Mouse (Mus musculus): Measurements from ENCODE around the gene Gm17545. TPM values are rescaled to one million over a fixed set of nuclear protein-coding genes. Genes with fewer than 3 reads are reported as not detected.

The Gm17545 gene
- polyA plus RNA-seq, 1 experiment from 2014 or later: not detected

GRCm38 (mm10) chr9:22448420-22448819 lies 5.7 kb upstream of the Gm17545 start:
- WGBS (ENCODE audit: insufficient replicate concordance): 89% methylated on average over 13 of the region's 13 CpGs
- no peak overlapping the region for H3K27ac ChIP-seq (ENCODE audit: low read depth, low read length)
- H3K27me3 ChIP-seq (ENCODE audit: control insufficient read depth, insufficient read depth, low read length): no peaks in the 10 kb centered on the region
- H3K4me1 ChIP-seq (ENCODE audit: control insufficient read depth, insufficient read depth, low read length): peaks cover 3% of the 10 kb centered on the region; the same call in 1 of the 2 replicates
- H3K4me2 ChIP-seq: no peak overlapping the region
- no peak for ATAC-seq (replicated peaks; ENCODE audit: insufficient number of reproducible peaks, low FRiP score, low TSS enrichment)
- H3K36me3 ChIP-seq (ENCODE audit: control insufficient read depth, insufficient read depth, low read length): peaks cover 28% of the 10 kb centered on the region
- no peak overlapping the region for H3K9ac ChIP-seq (ENCODE audit: low read depth, low read length)
- no peak overlapping the region for H3K4me3 ChIP-seq (ENCODE audit: low read depth, low read length)
- H3K9me3 ChIP-seq (replicated peaks; ENCODE audit: control insufficient read depth, low read length): no peaks in the 10 kb centered on the region

GRCm38 (mm10) chr9:22449209-22449608 lies 4.9 kb upstream of the Gm17545 start:
- Histone ChIP-seq H3K9ac (ENCODE audit: low read depth, low read length) (no peak overlapping the region), H3K36me3 (ENCODE audit: control insufficient read depth, insufficient read depth, low read length) (peaks cover 29% of the 10 kb centered on the region), H3K9me3 (replicated peaks; ENCODE audit: control insufficient read depth, low read length) (no peaks in the 10 kb centered on the region), H3K4me3 (ENCODE audit: low read depth, low read length) (no peak overlapping the region), H3K27me3 (ENCODE audit: control insufficient read depth, insufficient read depth, low read length) (no peaks in the 10 kb centered on the region), H3K4me1 (ENCODE audit: control insufficient read depth, insufficient read depth, low read length) (peaks cover 3% of the 10 kb centered on the region; the same call in 1 of the 2 replicates), H3K27ac (ENCODE audit: low read depth, low read length) (no peak overlapping the region), H3K4me2 (no peak overlapping the region)
- WGBS (ENCODE audit: insufficient replicate concordance): 92% methylated on average over 6 of the region's 6 CpGs
- no peak for ATAC-seq (replicated peaks; ENCODE audit: insufficient number of reproducible peaks, low FRiP score, low TSS enrichment)

GRCm38 (mm10) chr9:22452697-22453096 lies 1.4 kb upstream of the Gm17545 start:
- no peak overlapping the region for H3K4me2 ChIP-seq
- no peak overlapping the region for H3K4me3 ChIP-seq (ENCODE audit: low read depth, low read length)
- no peaks in the 10 kb centered on the region for H3K27me3 ChIP-seq (ENCODE audit: control insufficient read depth, insufficient read depth, low read length)
- no peak for ATAC-seq (replicated peaks; ENCODE audit: insufficient number of reproducible peaks, low FRiP score, low TSS enrichment)
- 76% methylated on average over 10 of the region's 10 CpGs for WGBS (ENCODE audit: insufficient replicate concordance)
- no peak overlapping the region for H3K27ac ChIP-seq (ENCODE audit: low read depth, low read length)
- H3K9me3 ChIP-seq (replicated peaks; ENCODE audit: control insufficient read depth, low read length): no peaks in the 10 kb centered on the region
- H3K4me1 ChIP-seq (ENCODE audit: control insufficient read depth, insufficient read depth, low read length): peaks cover 3% of the 10 kb centered on the region; the same call in 1 of the 2 replicates
- peaks cover 45% of the 10 kb centered on the region for H3K36me3 ChIP-seq (ENCODE audit: control insufficient read depth, insufficient read depth, low read length)
- no peak overlapping the region for H3K9ac ChIP-seq (ENCODE audit: low read depth, low read length)

- H3K9me3 ChIP-seq (replicated peaks; ENCODE audit: control insufficient read depth, low read length): no peaks in the 10 kb centered on the region
- H3K9ac ChIP-seq (ENCODE audit: low read depth, low read length): no peak overlapping the region
- H3K4me2 ChIP-seq: no peak overlapping the region
- peaks cover 38% of the 10 kb centered on the region for H3K36me3 ChIP-seq (ENCODE audit: control insufficient read depth, insufficient read depth, low read length)
- ATAC-seq (replicated peaks; ENCODE audit: insufficient number of reproducible peaks, low FRiP score, low TSS enrichment): no peak; the same call in 1 of the 2 replicates
- no peaks in the 10 kb centered on the region for H3K27me3 ChIP-seq (ENCODE audit: control insufficient read depth, insufficient read depth, low read length)
- H3K4me1 ChIP-seq (ENCODE audit: control insufficient read depth, insufficient read depth, low read length): peaks cover 3% of the 10 kb centered on the region; the same call in 1 of the 2 replicates
- H3K27ac ChIP-seq (ENCODE audit: low read depth, low read length): no peak overlapping the region
- no peak overlapping the region for H3K4me3 ChIP-seq (ENCODE audit: low read depth, low read length)
- WGBS (ENCODE audit: insufficient replicate concordance): 82% methylated on average over 10 of the region's 10 CpGs
These were observed 577 bp upstream of the Gm17545 start for GRCm38 (mm10) chr9:22453501-22453924.

- H3K27me3 ChIP-seq (ENCODE audit: control insufficient read depth, insufficient read depth, low read length): no peaks in the 10 kb centered on the region
- no peaks in the 10 kb centered on the region for H3K9me3 ChIP-seq (replicated peaks; ENCODE audit: control insufficient read depth, low read length)
- H3K27ac ChIP-seq (ENCODE audit: low read depth, low read length): no peak overlapping the region
- ATAC-seq (replicated peaks; ENCODE audit: insufficient number of reproducible peaks, low FRiP score, low TSS enrichment): no peak
- H3K9ac ChIP-seq (ENCODE audit: low read depth, low read length): no peak overlapping the region
- H3K4me1 ChIP-seq (ENCODE audit: control insufficient read depth, insufficient read depth, low read length): peaks cover 3% of the 10 kb centered on the region; the same call in 1 of the 2 replicates
- H3K4me2 ChIP-seq: no peak overlapping the region
- no peak overlapping the region for H3K4me3 ChIP-seq (ENCODE audit: low read depth, low read length)
- H3K36me3 ChIP-seq (ENCODE audit: control insufficient read depth, insufficient read depth, low read length): peaks cover 34% of the 10 kb centered on the region
These were observed 951 bp downstream of the Gm17545 start for GRCm38 (mm10) chr9:22455041-22455440.

GRCm38 (mm10) chr9:22457142-22457835 lies 3.2 kb downstream of the Gm17545 start:
- H3K9ac ChIP-seq (ENCODE audit: low read depth, low read length): no peak overlapping the region
- no peak overlapping the region for H3K4me2 ChIP-seq
- H3K4me3 ChIP-seq (ENCODE audit: low read depth, low read length): no peak overlapping the region
- no peaks in the 10 kb centered on the region for H3K27me3 ChIP-seq (ENCODE audit: control insufficient read depth, insufficient read depth, low read length)
- H3K27ac ChIP-seq (ENCODE audit: low read depth, low read length): no peak overlapping the region
- no peaks in the 10 kb centered on the region for H3K9me3 ChIP-seq (replicated peaks; ENCODE audit: control insufficient read depth, low read length)
- no peak for ATAC-seq (replicated peaks; ENCODE audit: insufficient number of reproducible peaks, low FRiP score, low TSS enrichment)
- peaks cover 27% of the 10 kb centered on the region for H3K36me3 ChIP-seq (ENCODE audit: control insufficient read depth, insufficient read depth, low read length)
- H3K4me1 ChIP-seq (ENCODE audit: control insufficient read depth, insufficient read depth, low read length): peaks cover 3% of the 10 kb centered on the region; the same call in 1 of the 2 replicates
- 88% methylated on average over 11 of the region's 11 CpGs for WGBS (ENCODE audit: insufficient replicate concordance)

- Histone ChIP-seq H3K4me2 (no peak overlapping the region), H3K9ac (ENCODE audit: low read depth, low read length) (no peak overlapping the region), H3K9me3 (replicated peaks; ENCODE audit: control insufficient read depth, low read length) (no peaks in the 10 kb centered on the region), H3K27me3 (ENCODE audit: control insufficient read depth, insufficient read depth, low read length) (no peaks in the 10 kb centered on the region), H3K27ac (ENCODE audit: low read depth, low read length) (no peak overlapping the region), H3K4me1 (ENCODE audit: control insufficient read depth, insufficient read depth, low read length) (no peaks in the 10 kb centered on the region), H3K4me3 (ENCODE audit: low read depth, low read length) (no peak overlapping the region), H3K36me3 (ENCODE audit: control insufficient read depth, insufficient read depth, low read length) (peaks cover 1% of the 10 kb centered on the region)
- WGBS (ENCODE audit: insufficient replicate concordance): 87% methylated on average over 3 of the region's 3 CpGs
- ATAC-seq (replicated peaks; ENCODE audit: insufficient number of reproducible peaks, low FRiP score, low TSS enrichment): no peak
These were observed 7.9 kb downstream of the Gm17545 start for GRCm38 (mm10) chr9:22461946-22462345.

- ATAC-seq (replicated peaks; ENCODE audit: insufficient number of reproducible peaks, low FRiP score, low TSS enrichment): no peak
- no peaks in the 10 kb centered on the region for H3K27me3 ChIP-seq (ENCODE audit: control insufficient read depth, insufficient read depth, low read length)
- no peaks in the 10 kb centered on the region for H3K9me3 ChIP-seq (replicated peaks; ENCODE audit: control insufficient read depth, low read length)
- WGBS (ENCODE audit: insufficient replicate concordance): 96% methylated on average over 5 of the region's 5 CpGs
- no peak overlapping the region for H3K27ac ChIP-seq (ENCODE audit: low read depth, low read length)
- no peak overlapping the region for H3K4me3 ChIP-seq (ENCODE audit: low read depth, low read length)
- H3K4me1 ChIP-seq (ENCODE audit: control insufficient read depth, insufficient read depth, low read length): 0 out of 2 replicates have a peak, but pooled peaks cover 4% of the 10 kb centered on the region
- H3K36me3 ChIP-seq (ENCODE audit: control insufficient read depth, insufficient read depth, low read length): no peaks in the 10 kb centered on the region
- H3K9ac ChIP-seq (ENCODE audit: low read depth, low read length): no peak overlapping the region
- no peak overlapping the region for H3K4me2 ChIP-seq
These were observed 12.1 kb downstream of the Gm17545 start for GRCm38 (mm10) chr9:22466212-22466611.

Measured in heart, embryonic 11.5 days (tissue).